Mouse (Mus musculus) spleen, adult 2 months (tissue): Measurements from ENCODE around the gene Tdpoz2. TPM values are rescaled to one million over a fixed set of nuclear protein-coding genes. Genes with fewer than 3 reads are reported as not detected.

Source experiments
- DNase-seq, 2 experiments: peaks; one replicate each; pipeline versions ENCODE4 v3.0.0 to v3.0.0-alpha.2; 2012 to 2021; ENCODE audit warnings: low spot score in 2 of 2, low read depth in 1 of 2
- H3K27ac ChIP-seq: fragments of 200-500 bp; 2 replicates; pipeline ENCODE4 v1.5.1; 2012; ENCODE audit warnings: low read length, inconsistent platforms; ENCODE audit not compliant: insufficient read depth
- H3K27me3 ChIP-seq: fragments of 200-500 bp; 2 replicates; pipeline ENCODE4 v1.6.1; 2012; ENCODE audit warnings: mild to moderate bottlenecking, moderate library complexity, low read length, inconsistent platforms; ENCODE audit not compliant: control insufficient read depth, insufficient read depth
- H3K36me3 ChIP-seq: fragments of 200-500 bp; 2 replicates; pipeline ENCODE4 v1.6.1; 2012; ENCODE audit warnings: mild to moderate bottlenecking, low read length, inconsistent platforms; ENCODE audit not compliant: control insufficient read depth, insufficient read depth
- H3K4me1 ChIP-seq: fragments of 200-500 bp; 2 replicates; pipeline ENCODE4 v1.6.1; 2011; ENCODE audit warnings: inconsistent platforms; ENCODE audit not compliant: control insufficient read depth, insufficient read depth, insufficient read length
- H3K4me3 ChIP-seq: fragments of 200-500 bp; 2 replicates; pipeline ENCODE4 v1.5.1; 2011; ENCODE audit warnings: mild to moderate bottlenecking, inconsistent platforms; ENCODE audit not compliant: insufficient read depth, insufficient read length; ENCODE audit errors: extremely low read depth
- CTCF ChIP-seq: fragments of 200-500 bp; IDR thresholded peaks from 2 replicates; pipeline ENCODE4 v1.5.1; 2011; ENCODE audit warnings: mild to moderate bottlenecking, inconsistent platforms; ENCODE audit not compliant: insufficient read depth, insufficient read length, insufficient replicate concordance; ENCODE audit errors: extremely low read depth
- POLR2A ChIP-seq: fragments of 200-500 bp; IDR thresholded peaks from 2 replicates; pipeline ENCODE4 v1.6.1; 2011; ENCODE audit warnings: low read depth, low read length, inconsistent platforms
- WGBS: fragments of 180-500 bp; shearing (Covaris S2); methylation state at CpG from one replicate; pipeline ENCODE4 v1.1.7; 2018; 5-methylcytosine and 5-hydroxymethylcytosine counted together
- polyA plus RNA-seq: library from polyadenylated mRNA; depleted of rRNA; stranded (reverse); fragments of >200 nt; gene quantifications from 2 replicates; pipeline ENCODE4 v1.2.3, GENCODE M21; 2012; rRNA removed

Tdpoz2 gene
- polyA plus RNA-seq, 1 experiment: not detected

- Histone ChIP-seq H3K27me3 (no peaks in the 10 kb centered on the region), H3K4me3 (no peak overlapping the region), H3K36me3 (no peaks in the 10 kb centered on the region), H3K4me1 (no peaks in the 10 kb centered on the region; the same call in 1 of the 2 replicates), H3K27ac (no peak overlapping the region)
- TF ChIP-seq CTCF: no peak
- TF ChIP-seq POLR2A: no peak
- whole genome bisulfite sequencing: 90% methylated on average over 1 of the region's 1 CpGs
- DNase-seq: no peak
Measured at GRCm38 (mm10) chr3:93601903-93602302, 50.6 kb downstream of the Tdpoz2 start.

Other genes with a start within 250 kb of the Tdpoz2 start
- 0.01 TPM in 1 of 2 replicates, not detected in the other for gene Tchh, start 210.4 kb downstream of the Tdpoz2 start, polyA plus RNA-seq
- gene Tchhl1, start 183.9 kb downstream of the Tdpoz2 start, polyA plus RNA-seq: not detected in 2 replicates
- 69.2 and 72.5 TPM in 2 replicates for gene S100a11, start 132.2 kb downstream of the Tdpoz2 start, polyA plus RNA-seq
- gene S100a10, start 97.6 kb downstream of the Tdpoz2 start, polyA plus RNA-seq: 36.2 and 39.0 TPM in 2 replicates
- gene Tdpoz1, start 23.6 kb upstream of the Tdpoz2 start, polyA plus RNA-seq: not detected in 2 replicates
- gene Gm37596, start 40.4 kb upstream of the Tdpoz2 start, polyA plus RNA-seq: not detected in 2 replicates
- gene Gm5773, start 120.3 kb upstream of the Tdpoz2 start, polyA plus RNA-seq: not detected in 2 replicates
- not detected in 2 replicates for gene Tdpoz4, start 143.7 kb upstream of the Tdpoz2 start, polyA plus RNA-seq
- not detected in 2 replicates for gene Tdpoz3, start 173.3 kb upstream of the Tdpoz2 start, polyA plus RNA-seq